Mouse (Mus musculus): ENCODE measurements around the gene Sema3d.

- TF ChIP-seq CTCF (IDR thresholded peaks at IDR 0.05) (no peak), EP300 (IDR thresholded peaks at IDR 0.05) (no peak)
Measured at GRCm38 (mm10) chr5:12579752-12580151, 196.6 kb downstream of the Sema3d start.
